Mouse (Mus musculus): ENCODE data around the gene Esp31.

Gene Esp31

GRCm38 (mm10) chr17:38639147-38639546 is at the start of gene Esp31:
TSS of gene Esp31 (plus strand) at chr17:38639447.
- DNase-seq: no peak

All from lung, postnatal 10 days (tissue).